Mouse (Mus musculus) heart, adult 2 months (tissue): ENCODE measurements around the gene Ralbp1. TPM values are rescaled to one million over a fixed set of nuclear protein-coding genes. Genes with fewer than 3 reads are reported as not detected.

Experiments
- DNase-seq, 2 experiments: peaks; one replicate each; pipeline ENCODE4 v3.0.0; 2021
- H3K27ac ChIP-seq: fragments of 200-600 bp; 2 replicates; pipeline ENCODE4 v1.8.1; 2022
- H3K27me3 ChIP-seq: fragments of 200-500 bp; 2 replicates; pipeline ENCODE4 v1.6.1; 2012; ENCODE audit warnings: mild to moderate bottlenecking, low read length, inconsistent platforms, mixed read lengths; ENCODE audit not compliant: control insufficient read depth, insufficient read depth
- H3K36me3 ChIP-seq: fragments of 200-500 bp; 2 replicates; pipeline ENCODE4 v1.6.1; 2012; ENCODE audit warnings: low read length, inconsistent platforms; ENCODE audit not compliant: control insufficient read depth, insufficient read depth
- H3K4me1 ChIP-seq: fragments of 200-500 bp; 2 replicates; pipeline ENCODE4 v1.6.1; 2011; ENCODE audit warnings: low read length; ENCODE audit not compliant: control insufficient read depth, insufficient read depth
- H3K4me3 ChIP-seq: fragments of 200-600 bp; 2 replicates; pipeline ENCODE4 v1.8.1; 2022
- H3K79me2 ChIP-seq: fragments of 200-500 bp; replicated peaks from 2 replicates; pipeline ENCODE4 v1.6.1; 2012; ENCODE audit warnings: mild to moderate bottlenecking, inconsistent platforms, low read length, moderate library complexity, mixed read lengths; ENCODE audit not compliant: control insufficient read depth, insufficient read depth
- H3K9ac ChIP-seq: fragments of 200-500 bp; 2 replicates; pipeline ENCODE4 v1.6.1; 2012; ENCODE audit warnings: low read depth, mild to moderate bottlenecking, control low read depth, inconsistent platforms, low read length, mixed read lengths
- CTCF ChIP-seq: fragments of 200-600 bp; IDR thresholded peaks from 2 replicates; pipeline ENCODE4 v1.8.1; 2022; ENCODE audit warnings: antibody characterized with exemption, mild to moderate bottlenecking, moderate library complexity
- EP300 ChIP-seq: fragments of 200-500 bp; IDR thresholded peaks from 2 replicates; pipeline ENCODE4 v1.6.1; 2011; ENCODE audit warnings: low read depth, low read length, control low read depth; ENCODE audit not compliant: insufficient read depth
- POLR2A ChIP-seq: fragments of 200-500 bp; IDR thresholded peaks from 2 replicates; pipeline ENCODE4 v1.6.1; 2011; ENCODE audit warnings: mild to moderate bottlenecking, low read depth, low read length, control low read depth; ENCODE audit not compliant: insufficient read depth
- WGBS: fragments of 180-500 bp; shearing (Covaris S2); methylation state at CpG from one replicate; pipeline ENCODE4 v1.1.7; 2018; 5-methylcytosine and 5-hydroxymethylcytosine counted together
- intact Hi-C: fragments of 180-260 bp; cut with DNase I; formaldehyde crosslinking; loops from one replicate; pipeline ENCODE4 v1.15.1; 2025
- polyA plus RNA-seq: library from polyadenylated mRNA; depleted of rRNA; stranded (reverse); fragments of >200 nt; gene quantifications from 2 replicates; pipeline ENCODE4 v1.2.3, GENCODE M21; 2012; rRNA removed
- total RNA-seq, 2 experiments: library from RNA; stranded (reverse); gene quantifications; 2 replicates each; pipeline ENCODE4 v1.2.3; 2021

Gene Ralbp1
- total and polyA plus RNA-seq, 3 experiments, result 16.5 to 39.1 (median 36.0) TPM

- DNase-seq, result no peak
- Histone ChIP-seq H3K36me3 (peaks cover 11% of the 10 kb centered on the region), H3K27ac (no peak overlapping the region)
Measured at GRCm38 (mm10) chr17:65800451-65800850, 85.1 kb downstream of the Ralbp1 start.

GRCm38 (mm10) chr17:65799353-65799752 lies 86.2 kb downstream of the Ralbp1 start:
- WGBS, result 46% methylated on average over 1 of the region's 1 CpGs
- no peak overlapping the region for H3K9ac ChIP-seq
- peaks cover 13% of the 10 kb centered on the region for H3K4me1 ChIP-seq
- no peak overlapping the region for H3K4me3 ChIP-seq
- peaks cover 13% of the 10 kb centered on the region for H3K79me2 ChIP-seq
- H3K27ac ChIP-seq, result no peak overlapping the region
- no peak for TF ChIP-seq POLR2A
- TF ChIP-seq EP300, result no peak
- TF ChIP-seq CTCF, result no peak
- no peaks in the 10 kb centered on the region for H3K27me3 ChIP-seq
- peaks cover 10% of the 10 kb centered on the region for H3K36me3 ChIP-seq
- DNase-seq, result no peak
- intact Hi-C loops, result no loop called here

More at GRCm38 (mm10) chr17:65800451-65800850, 85.1 kb downstream of the Ralbp1 start:
- no peak overlapping the region for H3K9ac ChIP-seq
- H3K4me3 ChIP-seq, result no peak overlapping the region
- H3K27me3 ChIP-seq, result no peaks in the 10 kb centered on the region
- H3K4me1 ChIP-seq, result peaks cover 11% of the 10 kb centered on the region
- 83% methylated on average over 6 of the region's 6 CpGs for WGBS
- intact Hi-C loops, result no loop called here
- no peak for TF ChIP-seq EP300
- no peak for TF ChIP-seq POLR2A
- TF ChIP-seq CTCF, result no peak
- H3K79me2 ChIP-seq, result peaks cover 6% of the 10 kb centered on the region

- intact Hi-C loops, result no loop called here
- WGBS, result 31% methylated on average over 4 of the region's 4 CpGs
- TF ChIP-seq POLR2A, result no peak
Measured at GRCm38 (mm10) chr17:65798446-65798845, 87.2 kb downstream of the Ralbp1 start.

More at GRCm38 (mm10) chr17:65798446-65798845, 87.2 kb downstream of the Ralbp1 start:
- no peak for DNase-seq
- H3K27ac ChIP-seq, result no peak overlapping the region
- H3K4me3 ChIP-seq, result no peak overlapping the region
- peaks cover 13% of the 10 kb centered on the region for H3K4me1 ChIP-seq
- H3K36me3 ChIP-seq, result peaks cover 8% of the 10 kb centered on the region
- H3K79me2 ChIP-seq, result peaks cover 14% of the 10 kb centered on the region
- H3K9ac ChIP-seq, result no peak overlapping the region
- H3K27me3 ChIP-seq, result no peaks in the 10 kb centered on the region

Other genes starting within 250 kb of the Ralbp1 start
- gene Txndc2, start 243.6 kb downstream of the Ralbp1 start, total RNA-seq, result not detected
- gene Txndc2, start 243.6 kb downstream of the Ralbp1 start, polyA plus RNA-seq, result 0.09 and 0.12 TPM in 2 replicates
- 10 to 100 TPM; 12.5 to 16.5 TPM for gene Rab31, start 113.0 kb downstream of the Ralbp1 start, total RNA-seq
- 13.0 and 22.2 TPM in 2 replicates for gene Rab31, start 113.0 kb downstream of the Ralbp1 start, polyA plus RNA-seq
- gene Ppp4r1, start 103.2 kb downstream of the Ralbp1 start, total RNA-seq, result 10 to 100 TPM; 36.9 to 43.3 TPM
- 25.3 and 50.3 TPM in 2 replicates for gene Ppp4r1, start 103.2 kb downstream of the Ralbp1 start, polyA plus RNA-seq
- gene Twsg1, start 65.4 kb upstream of the Ralbp1 start, total RNA-seq, result 10 to 100 TPM; 76.1 to 79.0 TPM
- gene Twsg1, start 65.4 kb upstream of the Ralbp1 start, polyA plus RNA-seq, result 41.7 and 83.0 TPM in 2 replicates
- 10 to 100 TPM; 18.7 to 22.2 TPM for gene Ankrd12, start 191.3 kb upstream of the Ralbp1 start, total RNA-seq
- gene Ankrd12, start 191.3 kb upstream of the Ralbp1 start, polyA plus RNA-seq, result 2.6 and 7.1 TPM in 2 replicates
- 1,000 to 10,000 TPM; 1,138 to 1,275 TPM for gene Ndufv2, start 215.8 kb upstream of the Ralbp1 start, total RNA-seq
- gene Ndufv2, start 215.8 kb upstream of the Ralbp1 start, polyA plus RNA-seq, result 270 and 461 TPM in 2 replicates
- 10 to 100 TPM; 19.2 to 21.5 TPM for gene Washc1, start 225.7 kb upstream of the Ralbp1 start, total RNA-seq
- gene Washc1, start 225.7 kb upstream of the Ralbp1 start, polyA plus RNA-seq, result 21.1 and 23.6 TPM in 2 replicates
- 1 to 10 TPM; 1.2 to 1.3 TPM for gene Ddx11, start 237.7 kb upstream of the Ralbp1 start, total RNA-seq
- 1.3 and 2.9 TPM in 2 replicates for gene Ddx11, start 237.7 kb upstream of the Ralbp1 start, polyA plus RNA-seq